Mouse (Mus musculus) frontal cortex, postnatal 14 days (tissue): ENCODE results near the gene Zfp36l2.
"Not testable (repeated sequence)": the region's sequence is repeated elsewhere in the genome, so short reads cannot be mapped to it uniquely, and the experiment has no call there.

ENCODE experiments used
- DNase-seq, 2 experiments: peaks; one replicate each; pipeline ENCODE4 v3.0.0; 2022; ENCODE audit warnings: low spot score in 2 of 2

Zfp36l2 gene

GRCm38 (mm10) chr17:84187727-84188373 is at the start of gene Zfp36l2:
Gene Zfp36l2 (minus strand): TSS chr17:84187947.
- DNase-seq: peak; percentile 84 to 85

- DNase-seq: no peak
Measured at GRCm38 (mm10) chr17:84236781-84237557, 49.2 kb upstream of the Zfp36l2 start.

- no peak for DNase-seq
Measured at GRCm38 (mm10) chr17:84235399-84235928, 47.7 kb upstream of the Zfp36l2 start.

GRCm38 (mm10) chr17:84234785-84235184 is 47.0 kb upstream of the Zfp36l2 start:
- DNase-seq: not testable (repeated sequence)

GRCm38 (mm10) chr17:84233758-84234157 is 46.0 kb upstream of the Zfp36l2 start:
- no peak for DNase-seq

GRCm38 (mm10) chr17:84231361-84231760 is 43.6 kb upstream of the Zfp36l2 start:
- no peak for DNase-seq

- DNase-seq: no peak
Measured at GRCm38 (mm10) chr17:84228223-84228622, 40.5 kb upstream of the Zfp36l2 start.

- no peak for DNase-seq
Measured at GRCm38 (mm10) chr17:84226681-84227080, 38.9 kb upstream of the Zfp36l2 start.

- DNase-seq: no peak
Measured at GRCm38 (mm10) chr17:84226231-84226630, 38.5 kb upstream of the Zfp36l2 start.

GRCm38 (mm10) chr17:84224217-84224887 is 36.6 kb upstream of the Zfp36l2 start:
- DNase-seq: no peak

GRCm38 (mm10) chr17:84218841-84219240 is 31.1 kb upstream of the Zfp36l2 start:
- not testable (repeated sequence) for DNase-seq

GRCm38 (mm10) chr17:84217696-84218095 is 29.9 kb upstream of the Zfp36l2 start:
- DNase-seq: no peak

GRCm38 (mm10) chr17:84215264-84215960 is 27.7 kb upstream of the Zfp36l2 start:
- no peak for DNase-seq

- DNase-seq: no peak
Measured at GRCm38 (mm10) chr17:84213464-84213863, 25.7 kb upstream of the Zfp36l2 start.

GRCm38 (mm10) chr17:84207611-84208010 is 19.9 kb upstream of the Zfp36l2 start:
- no peak for DNase-seq

GRCm38 (mm10) chr17:84206239-84206638 is 18.5 kb upstream of the Zfp36l2 start:
- DNase-seq: no peak

- no peak for DNase-seq
Measured at GRCm38 (mm10) chr17:84204962-84205361, 17.2 kb upstream of the Zfp36l2 start.

- DNase-seq: no peak
Measured at GRCm38 (mm10) chr17:84203340-84203739, 15.6 kb upstream of the Zfp36l2 start.

GRCm38 (mm10) chr17:84201183-84201582 is 13.4 kb upstream of the Zfp36l2 start:
- DNase-seq: no peak

GRCm38 (mm10) chr17:84197912-84198344 is 10.2 kb upstream of the Zfp36l2 start:
- no peak for DNase-seq

GRCm38 (mm10) chr17:84196329-84196728 is 8.6 kb upstream of the Zfp36l2 start:
- DNase-seq: no peak

GRCm38 (mm10) chr17:84195835-84196234 is 8.1 kb upstream of the Zfp36l2 start:
- no peak for DNase-seq
